Mouse (Mus musculus) embryonic stem cell, embryonic (primary cell): Measurements from ENCODE around the gene Sh3d21.
"Not testable (repeated sequence)": the region's sequence is repeated elsewhere in the genome, so short reads cannot be mapped to it uniquely, and the experiment has no call there.

Experiments
- CTCF ChIA-PET, 4 experiments: fragments of 300-600 bp in 2 of 4; fragments of 350-600 bp in 2 of 4; sonication (Branson Sonifier 250); formaldehyde crosslinking; loops; one replicate each; lab custom pipeline; 2022; ENCODE audit warnings: inconsistent platforms in 2 of 4; lab: Charles Lee
- POLR2A ChIA-PET, 4 experiments: fragments of 300-600 bp in 2 of 4; fragments of 350-600 bp in 2 of 4; sonication (Branson Sonifier 250); formaldehyde crosslinking; loops; one replicate each; lab custom pipeline; 2022; ENCODE audit warnings: antibody characterized with exemption in 4 of 4, inconsistent platforms in 1 of 4; lab: Charles Lee

Gene Sh3d21

DNA sequence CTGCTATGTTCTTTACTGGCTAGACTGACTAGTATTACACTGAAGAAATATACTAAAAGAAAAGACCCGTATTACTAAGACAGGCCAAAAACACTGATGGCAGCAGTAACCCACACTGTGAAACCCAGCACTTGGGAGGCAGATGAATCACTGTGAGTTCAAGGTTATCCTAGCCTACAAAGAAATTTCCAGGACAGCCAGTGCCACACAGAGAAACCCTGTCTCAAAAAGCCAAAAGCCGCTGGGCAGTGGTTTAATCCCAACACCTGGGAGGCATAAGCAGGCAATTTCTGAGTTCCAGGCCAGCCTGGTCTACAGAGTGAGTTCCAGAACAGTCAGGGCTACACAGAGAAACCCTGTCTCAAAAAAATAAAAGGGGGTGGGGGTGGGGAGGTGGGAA lies 27.3 kb upstream of the Sh3d21 start:
- CTCF ChIA-PET, result interaction anchor here in 1 of 4 experiments (2.0 kb wide), 1 partner anchor 9 kb away, joined by 5 read pairs; no protein-coding TSS in a partner anchor
- POLR2A ChIA-PET, result interaction anchor here in 3 of 4 experiments (0.6 to 5.9 kb wide), 12 partner anchors 8 to 113 kb away, joined by 3 to 37 read pairs (median 6); partner anchors contain the start of genes Map7d1 (in 1 of the 3), Sh3d21 (in 1 of the 3) and Thrap3 (in 1 of the 3)

DNA sequence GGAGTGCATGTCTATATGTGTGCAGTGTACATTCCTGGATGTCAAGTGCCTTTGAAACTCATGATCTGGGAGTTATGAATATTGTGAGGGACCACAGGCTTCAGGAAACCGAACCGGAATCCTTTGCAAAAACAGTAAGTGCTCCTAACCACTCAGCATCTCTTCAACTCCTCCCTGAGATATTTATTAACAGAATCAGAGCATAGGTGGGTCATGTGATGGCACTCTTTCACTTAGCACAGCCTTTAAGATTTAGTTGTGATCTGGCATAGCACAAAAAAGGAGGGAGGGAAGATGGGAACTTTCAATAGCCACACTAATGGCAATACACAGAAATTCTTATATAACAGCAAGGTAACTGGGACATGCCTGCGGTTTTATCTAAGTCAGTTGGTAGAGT lies 23.8 kb upstream of the Sh3d21 start:
- CTCF ChIA-PET, result no interaction called here

DNA sequence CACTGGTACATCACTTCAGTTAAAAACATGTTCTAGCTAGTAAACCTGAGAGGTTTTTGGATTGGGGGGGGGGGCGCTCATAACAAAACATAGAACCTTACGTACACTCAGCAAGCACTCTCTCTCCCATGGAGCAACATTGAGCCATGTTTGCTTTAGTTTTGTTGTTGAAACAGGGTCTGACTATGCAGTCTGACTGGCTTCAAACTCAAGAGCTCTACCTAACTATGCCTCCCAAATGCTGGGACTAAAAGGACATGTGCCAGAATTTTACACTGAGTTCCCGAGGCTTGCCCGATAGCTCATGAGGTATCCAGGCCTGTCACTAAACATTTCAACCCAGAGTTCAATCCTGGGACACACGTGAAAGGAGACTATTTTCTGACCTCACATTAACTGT lies 19.7 kb upstream of the Sh3d21 start:
- ChIA-PET POLR2A (interaction anchor here (0.6 to 8.5 kb wide), 35 partner anchors 8 to 1067 kb away, joined by 3 to 121 read pairs (median 3); partner anchors contain the start of genes Thrap3 (in 2 of the 4) and Adprhl2 (in 1 of the 4)), CTCF (interaction anchor here in 3 of 4 experiments (0.6 to 1.1 kb wide), 8 partner anchors 10 to 681 kb away, joined by 3 to 5 read pairs (median 3); no protein-coding TSS in a partner anchor)

More for the DNA sequence above, 23.8 kb upstream of the Sh3d21 start:
- POLR2A ChIA-PET, result interaction anchor here in 1 of 4 experiments (0.7 to 5.9 kb wide), 4 partner anchors 11 to 25 kb away, joined by 4 to 37 read pairs (median 9); partner anchors contain the start of gene Thrap3

DNA sequence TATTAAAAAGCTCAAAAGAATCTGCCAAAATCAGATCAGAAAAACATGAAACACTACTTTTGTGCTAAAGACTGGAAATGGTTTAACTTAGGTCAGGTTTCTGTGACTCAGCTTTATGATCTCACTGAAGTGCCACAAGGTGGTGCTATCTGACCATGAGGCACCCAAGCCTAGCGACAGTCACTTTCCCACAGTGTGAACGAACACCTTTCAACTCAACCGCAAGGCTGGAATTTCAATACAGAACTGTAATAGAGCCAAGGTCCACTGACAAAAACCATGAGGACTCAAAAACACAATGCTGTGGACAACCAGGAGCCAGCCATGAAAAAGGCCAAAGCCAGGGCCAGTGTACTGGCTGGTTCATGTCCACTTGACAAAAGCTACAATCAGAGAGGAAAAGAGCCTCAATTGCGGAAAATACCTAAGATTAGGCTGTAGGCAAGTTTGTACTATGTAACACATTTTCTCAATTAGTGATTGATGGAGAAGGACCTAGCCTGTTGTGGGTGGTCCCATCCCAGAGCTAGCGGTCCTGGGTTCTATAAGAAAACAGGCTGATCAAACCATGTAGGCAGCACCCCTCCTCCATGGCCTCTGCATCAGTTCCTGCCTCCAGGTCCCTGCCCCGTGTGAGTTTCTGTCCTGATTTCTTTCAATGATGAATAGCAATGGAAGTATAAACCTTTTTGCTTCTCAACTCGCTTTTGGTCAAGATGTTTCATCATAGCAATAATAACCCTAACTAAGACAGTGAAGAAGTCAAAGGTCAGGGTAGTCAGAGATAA lies 18.1 kb upstream of the Sh3d21 start:
- POLR2A ChIA-PET, result interaction anchor here in 3 of 4 experiments (0.7 to 8.5 kb wide), 20 partner anchors 10 to 85 kb away, joined by 3 to 121 read pairs (median 4); partner anchors contain the start of genes Sh3d21 (in 3 of the 3), Thrap3 (in 2 of the 3), Trappc3 (in 2 of the 3) and Lsm10 (in 1 of the 3)
- CTCF ChIA-PET, result interaction anchor here (0.5 to 1.8 kb wide), 21 partner anchors 10 to 141 kb away, joined by 3 to 8 read pairs (median 3); partner anchors contain the start of genes Adprhl2 (in 2 of the 4) and Sh3d21 (in 2 of the 4)

DNA sequence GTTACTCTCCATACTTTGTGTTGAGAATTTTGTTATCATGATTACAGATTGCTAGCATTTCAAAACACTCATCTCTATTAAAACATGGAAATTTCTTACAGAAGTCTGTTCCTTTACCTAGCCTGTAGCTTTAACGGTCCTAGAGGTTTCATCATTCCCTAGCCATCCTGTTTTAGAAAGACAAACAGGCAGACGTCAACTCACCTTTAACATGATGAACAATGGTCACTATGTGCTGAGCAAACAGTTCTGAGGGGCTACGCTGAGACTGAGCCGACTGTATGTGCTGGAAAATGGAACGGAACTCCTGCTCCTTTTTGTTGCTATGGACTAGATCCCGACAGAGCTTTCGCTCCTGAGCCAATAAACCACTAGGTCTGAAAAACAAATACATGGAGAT lies 12.7 kb upstream of the Sh3d21 start:
- ChIA-PET POLR2A (interaction anchor here in 1 of 4 experiments (0.8 to 4.2 kb wide), 6 partner anchors 8 to 26 kb away, joined by 3 to 27 read pairs (median 5); partner anchors contain the start of gene Sh3d21), CTCF (interaction anchor here in 1 of 4 experiments (1.0 kb wide), 1 partner anchor 28 kb away, joined by 3 read pairs; no protein-coding TSS in a partner anchor)

DNA sequence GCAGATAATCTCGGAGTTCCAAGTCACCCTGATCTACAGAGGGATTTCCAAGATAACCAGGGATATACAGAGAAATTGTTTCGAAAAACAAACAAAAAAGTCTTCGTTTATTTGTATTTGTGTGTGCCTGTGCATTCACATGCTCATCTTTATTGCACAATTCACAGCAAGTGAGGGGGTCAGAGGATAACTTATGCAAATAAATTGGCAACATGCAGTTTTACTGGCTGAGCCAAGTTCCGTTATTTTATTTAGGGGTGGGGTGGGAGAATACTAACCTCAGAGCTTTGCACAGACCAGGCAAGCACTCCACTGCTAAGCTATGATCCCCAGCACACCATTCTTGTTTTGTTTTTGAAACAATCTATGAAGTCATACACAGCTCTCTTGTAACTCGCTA lies 10.5 kb upstream of the Sh3d21 start:
- POLR2A ChIA-PET, result interaction anchor here in 3 of 4 experiments (0.6 to 4.2 kb wide), 8 partner anchors 8 to 86 kb away, joined by 3 to 27 read pairs (median 4); partner anchors contain the start of gene Sh3d21 (in 2 of the 3)
- CTCF ChIA-PET, result no interaction called here

DNA sequence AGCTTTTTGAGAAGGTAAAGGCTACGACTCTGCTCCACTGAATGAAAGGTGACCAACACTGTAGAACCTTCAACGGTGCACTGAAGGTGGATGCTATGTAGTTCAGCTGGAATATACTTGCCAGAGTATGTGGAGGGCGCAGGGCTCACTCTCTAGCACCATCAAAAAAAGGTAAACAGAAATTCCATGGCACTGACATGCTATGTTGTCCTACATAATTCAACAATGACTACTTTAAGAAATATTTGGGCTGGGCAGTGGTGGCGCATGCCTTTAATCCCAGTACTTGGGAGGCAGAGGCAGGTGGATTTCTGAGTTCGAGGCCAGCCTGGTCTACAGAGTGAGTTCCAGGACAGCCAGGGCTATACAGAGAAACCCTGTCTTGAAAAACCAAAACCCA lies 7.4 kb upstream of the Sh3d21 start:
- ChIA-PET CTCF (interaction anchor here in 1 of 4 experiments (1.0 kb wide), 1 partner anchor 9 kb away, joined by 3 read pairs; no protein-coding TSS in a partner anchor), POLR2A (interaction anchor here in 2 of 4 experiments (0.9 to 3.2 kb wide), 5 partner anchors 8 to 20 kb away, joined by 3 to 10 read pairs (median 3); no protein-coding TSS in a partner anchor)

DNA sequence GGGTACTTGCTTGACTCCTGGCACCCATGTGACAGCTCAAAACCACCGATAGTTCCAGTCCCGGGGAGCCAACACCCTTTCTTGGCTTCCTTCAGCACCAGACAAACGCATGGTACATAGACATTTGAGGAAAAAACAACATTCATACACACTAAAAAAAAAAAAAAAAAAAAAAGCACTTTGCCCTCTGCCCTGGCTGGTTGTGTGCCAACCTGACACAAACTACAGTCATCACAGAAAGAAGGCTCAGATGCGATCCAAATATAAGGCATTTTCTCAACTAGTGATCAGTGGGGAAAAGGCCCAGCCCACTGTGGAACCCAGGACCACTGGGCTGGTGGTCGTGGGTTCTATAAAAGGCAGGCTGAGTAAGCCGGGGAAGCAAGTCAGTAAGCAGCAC lies 5.6 kb upstream of the Sh3d21 start:
- ChIA-PET POLR2A (interaction anchor here in 3 of 4 experiments (0.6 to 2.4 kb wide), 14 partner anchors 11 to 1129 kb away, joined by 3 to 7 read pairs (median 4); partner anchors contain the start of gene Thrap3 (in 1 of the 3)), CTCF (interaction anchor here in 2 of 4 experiments (0.7 to 1.4 kb wide), 2 partner anchors 42 to 152 kb away, joined by 3 to 4 read pairs; partner anchors contain the start of gene Adprhl2 (in 1 of the 2))

DNA sequence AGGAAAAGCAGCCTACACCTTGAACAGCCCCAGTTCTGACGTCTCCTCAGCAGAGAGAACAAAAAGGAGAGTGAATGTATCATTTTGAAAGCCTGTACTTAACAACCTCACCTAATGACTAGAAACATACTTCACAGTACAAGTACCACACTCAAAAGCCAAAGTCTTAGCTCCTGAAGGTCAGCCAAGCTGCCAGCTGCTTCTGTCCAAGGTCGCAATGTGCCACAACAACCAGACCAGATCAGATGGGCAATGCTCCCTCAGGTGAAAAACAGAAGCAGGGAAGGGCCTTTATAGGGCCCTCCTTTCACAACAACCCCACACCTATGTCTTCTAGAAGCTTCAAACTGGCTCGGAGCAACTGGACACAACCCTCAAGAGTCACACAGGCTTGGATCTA lies 2.8 kb upstream of the Sh3d21 start:
- ChIA-PET POLR2A (interaction anchor here in 2 of 4 experiments (1.0 to 1.9 kb wide), 10 partner anchors 8 to 163 kb away, joined by 3 to 10 read pairs (median 4); partner anchors contain the start of gene Stk40 (in 1 of the 2)), CTCF (interaction anchor here in 2 of 4 experiments (0.5 to 2.1 kb wide), 2 partner anchors 12 to 156 kb away, joined by 4 to 5 read pairs; partner anchors contain the start of gene Adprhl2 (in 1 of the 2))

DNA sequence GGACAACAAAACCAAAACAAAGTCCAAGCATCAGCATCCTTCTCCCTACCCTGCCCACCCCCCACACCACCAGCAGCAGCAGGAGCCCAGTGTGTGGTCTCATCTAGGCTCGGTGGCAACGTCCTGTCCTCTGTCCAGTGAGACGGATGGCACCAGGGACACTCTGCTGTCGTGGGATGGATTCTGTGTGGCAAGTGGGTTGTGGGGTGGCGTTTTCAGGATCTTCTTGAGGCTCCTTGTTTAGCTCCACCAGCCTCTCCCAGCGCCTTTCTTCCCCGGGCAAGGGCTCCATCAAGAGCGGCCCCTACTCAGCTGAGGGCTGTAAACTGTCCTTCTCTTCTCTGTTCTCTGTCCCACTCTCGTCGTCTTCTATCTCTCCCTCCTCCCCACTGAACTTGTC lies 1.8 kb upstream of the Sh3d21 start:
- CTCF ChIA-PET, result not testable (repeated sequence)
- POLR2A ChIA-PET, result interaction anchor here in 1 of 4 experiments (1.2 to 1.5 kb wide), 2 partner anchors 9 to 28 kb away, joined by 3 to 4 read pairs; no protein-coding TSS in a partner anchor

DNA sequence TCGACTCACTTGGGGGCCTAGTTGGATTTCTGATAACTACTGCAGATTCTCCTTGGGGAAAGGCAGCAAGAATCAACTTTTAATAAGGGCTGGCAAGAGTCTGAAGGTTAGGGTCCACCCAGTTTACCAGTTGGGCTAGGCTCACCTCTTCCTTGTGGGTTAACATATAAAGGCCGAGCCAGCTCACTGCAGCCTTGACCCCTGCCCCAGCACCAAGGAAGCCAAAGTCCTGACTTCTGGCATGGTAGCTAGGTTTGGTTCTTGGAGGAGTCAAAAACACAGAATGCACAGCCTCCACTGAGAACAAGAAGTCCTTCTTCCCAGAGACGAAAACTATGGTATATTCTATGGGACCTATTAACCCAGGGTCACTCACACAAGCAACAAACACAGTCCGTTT lies 394 bp upstream of the Sh3d21 start:
- POLR2A ChIA-PET, result interaction anchor here (0.6 to 3.7 kb wide), 30 partner anchors 9 to 151 kb away, joined by 3 to 44 read pairs (median 6); partner anchors contain the start of genes Thrap3 (in 2 of the 4), Lsm10 (in 1 of the 4), Map7d1 (in 1 of the 4) and Mrps15 (in 1 of the 4)

DNA sequence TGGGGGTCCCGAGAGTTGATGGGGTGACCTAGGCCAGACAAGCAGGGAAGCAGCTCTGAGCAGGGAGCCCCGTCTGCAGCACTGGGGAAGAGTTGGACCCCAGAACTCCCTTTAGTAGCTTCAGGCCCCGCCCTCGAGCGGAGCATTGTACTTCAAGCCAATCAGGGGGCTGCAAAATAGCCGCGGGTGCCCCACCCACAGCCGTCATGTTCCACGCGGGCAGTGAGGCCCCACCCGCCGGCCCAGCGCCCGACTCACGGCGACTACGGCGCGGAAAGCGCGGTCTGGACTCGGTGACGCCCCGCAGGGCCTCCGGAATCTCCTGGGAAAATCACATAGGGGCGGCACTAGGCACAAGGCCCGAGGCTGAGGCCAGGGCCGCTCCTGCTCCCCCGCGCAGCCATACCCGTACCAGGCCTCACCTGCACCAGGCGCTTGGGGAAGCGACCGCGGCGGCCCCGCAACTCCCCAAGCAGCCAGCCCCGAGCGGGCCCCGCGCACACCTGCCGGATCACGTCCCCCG lies 686 bp downstream of the Sh3d21 start:
- CTCF ChIA-PET, result interaction anchor here in 3 of 4 experiments (0.5 to 1.6 kb wide), 10 partner anchors 12 to 579 kb away, joined by 3 to 5 read pairs (median 4); partner anchors contain the start of gene Trappc3 (in 1 of the 3)
- POLR2A ChIA-PET, result interaction anchor here (0.5 to 3.7 kb wide), 57 partner anchors 8 to 1829 kb away, joined by 3 to 44 read pairs (median 4); partner anchors contain the start of genes Stk40 (in 3 of the 4), Thrap3 (in 2 of the 4), Adprhl2 (in 1 of the 4) and Csmd2 (in 1 of the 4)

More for the DNA sequence above, 394 bp upstream of the Sh3d21 start:
- CTCF ChIA-PET, result interaction anchor here in 3 of 4 experiments (1.0 to 1.5 kb wide), 6 partner anchors 13 to 77 kb away, joined by 3 to 4 read pairs (median 3); no protein-coding TSS in a partner anchor

DNA sequence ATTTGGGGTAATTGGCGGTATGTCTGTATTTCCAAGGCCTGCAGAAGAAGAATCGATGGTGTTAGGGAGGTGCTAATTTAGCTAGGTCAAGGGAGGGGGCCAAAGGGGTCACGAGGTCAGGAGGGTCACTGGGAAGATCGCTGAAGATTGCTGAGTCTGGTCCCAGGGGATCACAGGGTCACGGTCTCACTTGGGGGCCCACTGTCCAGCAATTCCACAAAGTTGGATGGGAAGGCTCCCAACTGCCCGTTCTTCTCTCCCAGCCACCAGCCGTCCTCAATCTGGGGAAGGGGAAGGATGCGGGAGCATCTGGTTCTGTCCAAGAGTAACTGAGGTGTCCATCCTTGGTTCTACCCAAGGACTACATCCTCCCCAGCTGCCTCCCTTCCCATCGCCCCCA lies 1.3 kb downstream of the Sh3d21 start:
- ChIA-PET POLR2A (interaction anchor here (0.5 to 3.7 kb wide), 44 partner anchors 9 to 1829 kb away, joined by 3 to 44 read pairs (median 4); partner anchors contain the start of genes Stk40 (in 3 of the 4), Thrap3 (in 2 of the 4) and Adprhl2 (in 1 of the 4)), CTCF (interaction anchor here in 2 of 4 experiments (0.5 to 1.6 kb wide), 4 partner anchors 11 to 141 kb away, joined by 4 to 5 read pairs (median 5); partner anchors contain the start of gene Trappc3 (in 1 of the 2))

DNA sequence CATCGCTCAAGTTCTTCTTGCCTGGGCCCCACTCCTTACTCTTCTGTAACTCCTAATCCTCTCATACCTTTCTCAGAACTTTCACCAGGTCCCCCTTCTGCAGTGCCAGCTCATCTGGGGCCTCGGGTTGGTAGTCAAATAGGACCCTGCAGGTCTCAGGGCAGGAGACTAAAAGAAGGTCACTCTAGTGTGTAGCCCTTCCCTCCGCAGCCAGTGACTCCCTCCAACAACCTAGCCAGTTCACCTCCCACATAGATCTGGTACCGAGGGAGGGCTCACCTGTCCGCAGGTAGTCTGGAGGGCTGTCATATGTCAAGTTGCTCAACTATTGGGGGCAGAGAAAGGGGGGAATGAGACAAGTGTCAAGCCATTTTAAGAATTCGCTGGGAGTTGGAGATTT lies 1.8 kb downstream of the Sh3d21 start:
- POLR2A ChIA-PET, result interaction anchor here in 2 of 4 experiments (0.6 to 3.7 kb wide), 13 partner anchors 10 to 232 kb away, joined by 3 to 44 read pairs (median 9); partner anchors contain the start of genes Stk40 (in 1 of the 2) and Thrap3 (in 1 of the 2)

DNA sequence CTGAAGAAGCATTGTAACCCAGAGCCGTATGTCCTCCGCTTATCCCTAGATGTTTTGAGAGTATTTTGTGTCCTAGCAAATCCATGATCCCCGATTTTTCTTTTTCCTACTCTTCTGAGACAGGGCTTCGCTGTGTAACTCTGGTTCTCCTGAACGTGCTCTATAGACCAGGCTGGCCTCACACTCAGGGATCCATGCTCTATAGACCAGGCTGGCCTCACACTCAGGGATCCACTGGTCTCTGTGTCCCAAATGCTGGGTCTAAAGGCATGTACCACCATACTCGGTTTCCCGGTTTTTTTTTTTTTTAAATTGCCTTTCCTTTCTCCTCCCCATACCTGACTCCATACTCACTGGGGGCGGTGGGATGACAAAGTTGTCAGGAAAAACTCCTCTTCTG lies 2.3 kb downstream of the Sh3d21 start:
- ChIA-PET CTCF (no interaction called here), POLR2A (interaction anchor here in 2 of 4 experiments (3.1 to 3.7 kb wide), 2 partner anchors 10 kb away, joined by 44 read pairs; no protein-coding TSS in a partner anchor)

More for the DNA sequence above, 1.8 kb downstream of the Sh3d21 start:
- CTCF ChIA-PET, result interaction anchor here in 1 of 4 experiments (1.2 kb wide), 1 partner anchor 101 kb away, joined by 4 read pairs; the partner anchor contains the start of gene Trappc3

DNA sequence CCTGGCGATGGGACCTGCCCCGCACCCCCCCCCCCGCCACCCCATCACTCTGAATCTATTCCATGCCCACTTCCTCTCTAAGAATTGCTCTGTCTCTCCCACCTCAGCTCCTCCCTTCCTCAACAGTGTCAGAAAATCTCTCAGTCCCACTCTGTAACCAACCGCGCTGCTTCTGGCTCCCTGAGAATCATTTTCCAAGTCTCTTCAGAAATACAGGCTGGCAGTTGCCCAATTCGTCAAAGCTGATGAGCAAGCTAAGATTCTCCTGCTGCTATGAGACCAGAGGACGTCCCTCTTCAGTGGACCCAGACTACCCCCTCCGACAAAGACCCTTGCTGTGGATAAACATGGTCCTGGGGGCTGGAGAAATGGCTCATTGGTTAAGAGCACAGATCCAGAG lies 3.8 kb downstream of the Sh3d21 start:
- CTCF ChIA-PET, result interaction anchor here in 2 of 4 experiments (0.6 to 1.2 kb wide), 2 partner anchors 16 to 101 kb away, joined by 3 to 4 read pairs; no protein-coding TSS in a partner anchor
- POLR2A ChIA-PET, result interaction anchor here in 3 of 4 experiments (0.8 to 4.1 kb wide), 7 partner anchors 9 to 151 kb away, joined by 3 to 19 read pairs (median 5); no protein-coding TSS in a partner anchor
